27 mouse cellular contexts compared by ENCODE assay signal in the genomic region with DNA sequence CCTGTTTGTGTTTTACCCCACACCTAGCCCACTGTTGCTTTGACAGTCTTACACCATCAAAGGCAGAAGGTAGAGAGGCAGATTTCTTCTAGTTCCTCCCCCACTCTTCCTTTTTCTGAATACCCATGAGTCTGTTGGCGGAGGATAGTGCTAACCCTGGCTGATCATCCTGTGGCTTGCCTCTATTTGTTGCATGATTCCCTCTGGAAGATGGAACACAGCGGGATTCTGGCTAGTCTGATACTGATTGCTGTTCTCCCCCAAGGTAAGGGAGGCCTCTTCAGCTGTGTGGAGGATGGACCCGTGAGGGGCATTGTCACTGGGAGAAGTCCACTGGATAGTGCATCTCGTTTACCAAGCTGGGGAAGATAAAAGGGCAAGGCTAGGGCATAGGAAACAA. TPM values are rescaled to one million over a fixed set of nuclear protein-coding genes. Genes with fewer than 3 reads are reported as not detected.
DNase-seq lines count a peak whose midpoint lies in the region; ATAC-seq and TF ChIP-seq lines count a peak whose summit lies in the region.
"Had no signal": no experiment of that assay in that cellular context is flagged by ENCODE, and none has a peak within 500 bp of the region (broad histone marks: within the 10 kb centered on the region; RNA-seq: fewer than 3 reads in every experiment).

A gene (plus strand): TSS at position 111 of the 400 bp plus-strand sequence.

- peak; percentile 13 for ATAC-seq in activated CD4-positive, CD25-positive, alpha-beta regulatory T cell, adult 4 months
- no peak for ATAC-seq in megakaryocyte, adult 5-6 weeks (ENCODE audit: poor library complexity, severe bottlenecking)
- ATAC-seq in erythroid progenitor cell, adult 5-6 weeks (replicated peaks; ENCODE audit: low FRiP score, poor library complexity, severe bottlenecking), result no peak
- ATAC-seq: forebrain, embryonic 15.5 days had no signal

- peaks cover 6% of the 10 kb centered on the region; the same call in 1 of the 2 replicates for H3K27me3 ChIP-seq in small intestine, adult 2 months (ENCODE audit: control insufficient read depth, insufficient read depth, low read length)
- H3K27me3 ChIP-seq: embryonic facial prominence, embryonic 12.5 days had no signal

- H3K4me1 ChIP-seq in small intestine, adult 2 months (ENCODE audit: control insufficient read depth, insufficient read depth, insufficient read length, low read length), result 0 out of 2 replicates have a peak, but pooled peaks cover 2% of the 10 kb centered on the region
- H3K4me1 ChIP-seq: embryonic facial prominence, embryonic 12.5 days; forebrain, embryonic 15.5 days; hindbrain, embryonic 15.5 days had no signal

- no peaks in the 10 kb centered on the region for H3K36me3 ChIP-seq in small intestine, adult 2 months (ENCODE audit: control insufficient read depth, insufficient read depth, low read length)
- H3K36me3 ChIP-seq: embryonic facial prominence, embryonic 12.5 days; forebrain, embryonic 15.5 days; heart, embryonic 10.5 days; hindbrain, embryonic 15.5 days; midbrain, embryonic 10.5 days had no signal

- peak; percentile 8 for DNase-seq in lung, postnatal 25 days (ENCODE audit: low spot score)
- no peak for DNase-seq in lung, postnatal 36 days
- peak; percentile 64 for DNase-seq in thymus, postnatal 4 days
- DNase-seq: adrenal gland, postnatal 10 days; cerebellum, postnatal 10 days; heart, postnatal 4 days; kidney, adult 11 months; left cerebral cortex, postnatal 4 days; liver; lung, postnatal 10 days; right cerebral cortex, adult 18-20 months had no signal

- peak within 1 kb of the TSS; percentile 41; the same call in 1 of the 2 replicates for H3K4me3 ChIP-seq in small intestine, adult 2 months (ENCODE audit: low read depth, low read length)
- H3K4me3 ChIP-seq: embryonic facial prominence, embryonic 12.5 days; forebrain, embryonic 15.5 days; heart, embryonic 10.5 days; hindbrain, embryonic 15.5 days; midbrain, embryonic 10.5 days had no signal

- TF ChIP-seq CTCF in small intestine, adult 2 months (IDR thresholded peaks at IDR 0.05; ENCODE audit: extremely low read depth, insufficient read length, insufficient replicate concordance, low read depth, low read length), result no peak

- 67% methylated on average over 4 of the region's 4 CpGs for WGBS in small intestine, adult 2 months

- peak within 1 kb of the TSS; percentile 41 for H3K27ac ChIP-seq in small intestine, adult 2 months (ENCODE audit: insufficient read depth, low read depth, low read length)
- H3K27ac ChIP-seq: embryonic facial prominence, embryonic 12.5 days; forebrain, embryonic 15.5 days; heart, embryonic 10.5 days; hindbrain, embryonic 15.5 days; midbrain, embryonic 10.5 days had no signal

- TF ChIP-seq POLR2A in small intestine, adult 2 months (IDR thresholded peaks at IDR 0.05; ENCODE audit: low read depth, low read length), result no peak

RNA-seq across cellular contexts. Expression of the gene that starts here (rescaled TPM):
- polyA plus RNA-seq in activated CD4-positive, CD25-positive, alpha-beta regulatory T cell, adult 4 months (2017; shearing (Covaris generic)), result 1,000 to 10,000 TPM in 1 of 2 experiments, 100 to 1,000 TPM in 1; 682 to 1,081 TPM
- 3.3 and 3.8 TPM in 2 replicates for polyA plus RNA-seq in small intestine, adult 2 months (2012; rRNA removed)
- total RNA-seq in megakaryocyte, adult 5-6 weeks (2015), result 2.3 and 6.8 TPM in 2 replicates
- total RNA-seq in megakaryocyte, adult 5-6 weeks (2017), result 2.1 and 6.3 TPM in 2 replicates
- total RNA-seq in erythroid progenitor cell, adult 5-6 weeks (2015; ENCODE audit: low replicate concordance), result 2.5 and 2.9 TPM in 2 replicates
- 5.8 TPM in 1 of 2 replicates, not detected in the other for total RNA-seq in erythroid progenitor cell, adult 5-6 weeks (2017; ENCODE audit: low replicate concordance)
- total RNA-seq: gastrocnemius, adult 18-20 months; layer of hippocampus, adult 18-20 months; left cerebral cortex, adult 18-20 months; left cerebral cortex, postnatal 4 days; midbrain, postnatal 0 days had no signal
- polyA plus RNA-seq: brain, embryonic 14.5 days; embryonic facial prominence, embryonic 12.5 days; forebrain, embryonic 15.5 days; heart, embryonic 10.5 days; hindbrain, embryonic 15.5 days; kidney, embryonic 16.5 days; midbrain, embryonic 10.5 days; midbrain, postnatal 0 days; stomach, embryonic 14.5 days had no signal

Comparison
In these comparisons a context has a peak if more than half of its experiments do, and no peak if none do; other contexts are left out.
1. RNA of the gene that starts here (polyA plus RNA-seq): 682 to 1,081 TPM in activated CD4-positive, CD25-positive, alpha-beta regulatory T cell, adult 4 months; 3.3 to 3.8 TPM in small intestine, adult 2 months; every median in the first group is over 100 times any median in the second.